Mouse (Mus musculus) kidney, postnatal 0 days (tissue): ENCODE results near the gene Gm20388. TPM values are rescaled to one million over a fixed set of nuclear protein-coding genes. Genes with fewer than 3 reads are reported as not detected.

Experiments
- ATAC-seq: fragments of 200-750 bp; cut with Nextera tagmentation; replicated peaks from 2 replicates; pipeline ENCODE4 v1.8.0; 2017; ENCODE audit warnings: low read depth, moderate number of reproducible peaks, moderate TSS enrichment, moderate library complexity; ENCODE audit not compliant: low FRiP score
- DNase-seq: peaks from one replicate; pipeline ENCODE4 v3.0.0-alpha.2; 2016; ENCODE audit warnings: low spot score
- H3K27ac ChIP-seq: fragments of 300-500 bp; sonication (generic); 2 replicates; pipeline ENCODE4 v1.5.1; 2014; ENCODE audit warnings: mild to moderate bottlenecking
- H3K27me3 ChIP-seq: fragments of 300-500 bp; sonication (generic); 2 replicates; pipeline ENCODE4 v1.6.1; 2014; ENCODE audit warnings: low read length, mixed read lengths; ENCODE audit not compliant: insufficient read depth
- H3K36me3 ChIP-seq: fragments of 300-500 bp; sonication (generic); 2 replicates; pipeline ENCODE4 v1.6.1; 2014; ENCODE audit warnings: low read length, mixed read lengths; ENCODE audit not compliant: insufficient read depth
- H3K4me1 ChIP-seq: fragments of 300-500 bp; sonication (generic); replicated peaks from 2 replicates; pipeline ENCODE4 v1.6.1; 2014; ENCODE audit warnings: antibody characterized with exemption, low read length, mixed read lengths; ENCODE audit not compliant: insufficient read depth
- H3K4me2 ChIP-seq: fragments of 300-500 bp; sonication (generic); 2 replicates; pipeline ENCODE4 v1.6.1; 2014; ENCODE audit warnings: mild to moderate bottlenecking, low read length, moderate library complexity, mixed read lengths
- H3K4me3 ChIP-seq: fragments of 300-500 bp; sonication (generic); replicated peaks from 2 replicates; pipeline ENCODE4 v1.5.1; 2014; ENCODE audit warnings: low read depth, low read length
- H3K9ac ChIP-seq: fragments of 300-500 bp; sonication (generic); 2 replicates; pipeline ENCODE4 v1.6.1; 2014; ENCODE audit warnings: low read depth, low read length
- H3K9me3 ChIP-seq: fragments of 300-500 bp; sonication (generic); replicated peaks from 2 replicates; pipeline ENCODE4 v1.6.1; 2016; ENCODE audit warnings: low read length, inconsistent platforms, mixed read lengths
- CTCF ChIP-seq: IDR thresholded peaks from 2 replicates; pipeline ENCODE4 v1.5.1; 2016; ENCODE audit warnings: antibody characterized with exemption, low read depth, mild to moderate bottlenecking, moderate library complexity
- WGBS: fragments of 180-500 bp; shearing (Covaris S2); extraction: QIAGEN DNeasy Blood & Tissue Kit; methylation state at CpG from one replicate; pipeline ENCODE4 v1.1.7; 2014; 5-methylcytosine and 5-hydroxymethylcytosine counted together
- polyA plus RNA-seq: library from polyadenylated mRNA; unstranded; fragments of >200 nt; fragmentation: Nextera tagmentation; extraction: Ambion mirVana; gene quantifications from 2 replicates; pipeline ENCODE4 v1.2.1, GENCODE M21; 2015

Gene Gm20388
- polyA plus RNA-seq, 1 experiment from 2014 or later = not detected

- ATAC-seq (0 out of 2 replicates have a peak, but pooled peaks have one; percentile 6), DNase-seq (peak; percentile 46)
- Histone ChIP-seq H3K4me1 (peaks cover 53% of the 10 kb centered on the region), H3K27ac (peak overlapping the region; percentile 70), H3K9ac (no peak overlapping the region), H3K27me3 (no peaks in the 10 kb centered on the region), H3K9me3 (no peaks in the 10 kb centered on the region), H3K4me3 (no peak overlapping the region), H3K4me2 (peak overlapping the region; percentile 25; the same call in 1 of the 2 replicates), H3K36me3 (no peaks in the 10 kb centered on the region)
- 56% methylated on average over 12 of the region's 12 CpGs for WGBS
- no peak for TF ChIP-seq CTCF
Measured at GRCm38 (mm10) chr8:121647511-121648215, 1737.0 kb downstream of the Gm20388 start.

- DNase-seq (no peak), ATAC-seq (no peak)
- H3K4me3 ChIP-seq = no peak overlapping the region
- 49% methylated on average over 16 of the region's 16 CpGs for WGBS
- 0 out of 2 replicates have a peak overlapping the region, but pooled peaks have one; percentile 23 for H3K9ac ChIP-seq
- H3K36me3 ChIP-seq = no peaks in the 10 kb centered on the region
- H3K27ac ChIP-seq = peak overlapping the region; percentile 70
- H3K4me2 ChIP-seq = peak overlapping the region; percentile 25; the same call in 1 of the 2 replicates
- no peaks in the 10 kb centered on the region for H3K9me3 ChIP-seq
- H3K27me3 ChIP-seq = no peaks in the 10 kb centered on the region
- peaks cover 48% of the 10 kb centered on the region for H3K4me1 ChIP-seq
- no peak for TF ChIP-seq CTCF
Measured at GRCm38 (mm10) chr8:121648451-121648850, 1737.8 kb downstream of the Gm20388 start.

- H3K4me1 ChIP-seq = peaks cover 48% of the 10 kb centered on the region
Measured at GRCm38 (mm10) chr8:121649423-121649822, 1738.8 kb downstream of the Gm20388 start.

GRCm38 (mm10) chr8:121649904-121650303, 1739.3 kb downstream of the Gm20388 start:
- DNase-seq (no peak), ATAC-seq (no peak)
- Histone ChIP-seq H3K9ac (peak overlapping the region; percentile 49), H3K4me1 (peaks cover 48% of the 10 kb centered on the region), H3K27me3 (no peaks in the 10 kb centered on the region), H3K27ac (peak overlapping the region; percentile 39; the same call in 1 of the 2 replicates), H3K4me3 (0 out of 2 replicates have a peak overlapping the region, but pooled peaks have one; percentile 60), H3K4me2 (peak overlapping the region; percentile 74), H3K36me3 (no peaks in the 10 kb centered on the region), H3K9me3 (no peaks in the 10 kb centered on the region)
- no peak for TF ChIP-seq CTCF
- 44% methylated on average over 10 of the region's 10 CpGs for WGBS

More at GRCm38 (mm10) chr8:121649423-121649822, 1738.8 kb downstream of the Gm20388 start:
- no peak for DNase-seq
- Histone ChIP-seq H3K36me3 (no peaks in the 10 kb centered on the region), H3K27me3 (no peaks in the 10 kb centered on the region), H3K9ac (peak overlapping the region; percentile 49), H3K27ac (peak overlapping the region; percentile 39; the same call in 1 of the 2 replicates), H3K4me2 (peak overlapping the region; percentile 74), H3K9me3 (no peaks in the 10 kb centered on the region), H3K4me3 (0 out of 2 replicates have a peak overlapping the region, but pooled peaks have one; percentile 60)
- 64% methylated on average over 5 of the region's 5 CpGs for WGBS
- TF ChIP-seq CTCF = no peak
- no peak for ATAC-seq

GRCm38 (mm10) chr8:121650389-121651307, 1740.0 kb downstream of the Gm20388 start:
- peak overlapping the region; percentile 74 for H3K4me2 ChIP-seq
- ATAC-seq = no peak
- H3K9ac ChIP-seq = peak overlapping the region; percentile 68
- 48% methylated on average over 20 of the region's 20 CpGs for WGBS
- peaks cover 48% of the 10 kb centered on the region for H3K4me1 ChIP-seq
- DNase-seq = no peak
- peak overlapping the region; percentile 39; the same call in 1 of the 2 replicates for H3K27ac ChIP-seq
- TF ChIP-seq CTCF = no peak
- H3K9me3 ChIP-seq = no peaks in the 10 kb centered on the region
- no peaks in the 10 kb centered on the region for H3K27me3 ChIP-seq
- no peaks in the 10 kb centered on the region for H3K36me3 ChIP-seq
- peak overlapping the region; percentile 60 for H3K4me3 ChIP-seq

- no peak for DNase-seq
- no peaks in the 10 kb centered on the region for H3K36me3 ChIP-seq
- peak overlapping the region; percentile 60 for H3K4me3 ChIP-seq
- H3K27ac ChIP-seq = peak overlapping the region; percentile 51; the same call in 1 of the 2 replicates
- H3K4me2 ChIP-seq = peak overlapping the region; percentile 74
- no peak for TF ChIP-seq CTCF
- H3K27me3 ChIP-seq = no peaks in the 10 kb centered on the region
- no peak for ATAC-seq
- no peaks in the 10 kb centered on the region for H3K9me3 ChIP-seq
- H3K9ac ChIP-seq = peak overlapping the region; percentile 68
- WGBS = 8% methylated on average over 47 of the region's 47 CpGs
- peaks cover 48% of the 10 kb centered on the region for H3K4me1 ChIP-seq
Measured at GRCm38 (mm10) chr8:121651308-121651873, 1740.8 kb downstream of the Gm20388 start.
